Comparison of ENCODE assay signal across 21 mouse cellular contexts in genomic region chr7:114080250-114080649, GRCm38 (mm10). TPM values are rescaled to one million over a fixed set of nuclear protein-coding genes. Genes with fewer than 3 reads are reported as not detected.
A peak's percentile ranks its signal among the peaks of the same experiment; 100 is the strongest.
DNase-seq lines count a peak whose midpoint lies in the region; ATAC-seq and TF ChIP-seq lines count a peak whose summit lies in the region.
"Had no signal": no experiment of that assay in that cellular context is flagged by ENCODE, and none has a peak within 500 bp of the region (broad histone marks: within the 10 kb centered on the region; RNA-seq: fewer than 3 reads in every experiment).

No protein-coding gene starts in this region.

- peak; percentile 58; the same call in 1 of the 2 replicates for ATAC-seq in heart, embryonic 12.5 days (ENCODE audit: insufficient number of reproducible peaks, low FRiP score)
- ATAC-seq in liver, embryonic 13.5 days (ENCODE audit: low read depth) = peak; percentile 76
- 0 out of 2 replicates have a peak, but pooled peaks have one; percentile 47 for ATAC-seq in stomach, postnatal 0 days (ENCODE audit: low FRiP score, low TSS enrichment)
- ATAC-seq: activated CD4-positive, CD25-positive, alpha-beta regulatory T cell, adult 4 months; forebrain, embryonic 14.5 days; hindbrain, postnatal 0 days had no signal

- intact Hi-C loops in heart, postnatal 36 days (cut with DNase I) = no loop called here
- intact Hi-C loops in gastrocnemius, adult 2 months (cut with DNase I) = no loop called here

- no peak for TF ChIP-seq CTCF in stomach, postnatal 0 days (IDR thresholded peaks at IDR 0.05; ENCODE audit: low read depth)
- TF ChIP-seq CTCF in gastrocnemius, adult 2 months (IDR thresholded peaks at IDR 0.05) = no peak

- no peak for DNase-seq in heart, postnatal 36 days
- peak; percentile 15 for DNase-seq in c-Kit-positive CD71-positive TER-119-positive erythroid progenitor cells, embryonic 14.5 days (ENCODE audit: low spot score)
- DNase-seq in liver, embryonic 13.5 days = peak; percentile 29
- DNase-seq in stomach, postnatal 0 days (ENCODE audit: low spot score) = no peak
- no peak for DNase-seq in gastrocnemius, adult 2 months
- DNase-seq: adrenal gland, adult 2 months; adrenal gland, postnatal 25 days; cerebellum, adult 2 months; cerebellum, postnatal 10 days; gastrocnemius, postnatal 36 days; heart, adult 11 months had no signal

- 0 out of 2 replicates have a peak, but pooled peaks cover 11% of the 10 kb centered on the region for H3K36me3 ChIP-seq in heart, embryonic 12.5 days
- no peaks in the 10 kb centered on the region for H3K36me3 ChIP-seq in liver, embryonic 13.5 days
- H3K36me3 ChIP-seq in stomach, postnatal 0 days (ENCODE audit: control insufficient read depth, insufficient read depth, low read length) = no peaks in the 10 kb centered on the region
- H3K36me3 ChIP-seq: embryonic facial prominence, embryonic 10.5 days; forebrain, embryonic 10.5 days; hindbrain, embryonic 13.5 days had no signal

- H3K9ac ChIP-seq in heart, embryonic 12.5 days = no peak overlapping the region
- H3K9ac ChIP-seq in liver, embryonic 13.5 days = no peak overlapping the region
- H3K9ac ChIP-seq in stomach, postnatal 0 days (ENCODE audit: low read length) = no peak overlapping the region
- H3K9ac ChIP-seq: hindbrain, embryonic 13.5 days had no signal

- no peaks in the 10 kb centered on the region for H3K27me3 ChIP-seq in heart, embryonic 12.5 days (replicated peaks)
- no peaks in the 10 kb centered on the region for H3K27me3 ChIP-seq in liver, embryonic 13.5 days
- H3K27me3 ChIP-seq in stomach, postnatal 0 days (ENCODE audit: control insufficient read depth, insufficient read depth, low read length) = no peaks in the 10 kb centered on the region
- H3K27me3 ChIP-seq: CH12.LX; hindbrain, embryonic 13.5 days; Patski had no signal

- H3K27ac ChIP-seq in heart, embryonic 12.5 days (ENCODE audit: poor library complexity, severe bottlenecking) = no peak overlapping the region
- H3K27ac ChIP-seq in liver, embryonic 13.5 days = 0 out of 2 replicates have a peak overlapping the region, but pooled peaks have one; percentile 5
- H3K27ac ChIP-seq in stomach, postnatal 0 days (replicated peaks) = no peak overlapping the region
- no peak overlapping the region for H3K27ac ChIP-seq in gastrocnemius, adult 2 months
- H3K27ac ChIP-seq: embryonic facial prominence, embryonic 10.5 days; forebrain, embryonic 10.5 days; hindbrain, embryonic 13.5 days; hindbrain, postnatal 0 days had no signal

- H3K4me1 ChIP-seq in heart, embryonic 12.5 days (replicated peaks) = peaks cover 23% of the 10 kb centered on the region
- H3K4me1 ChIP-seq in liver, embryonic 13.5 days (replicated peaks) = peaks cover 39% of the 10 kb centered on the region
- H3K4me1 ChIP-seq in stomach, postnatal 0 days (replicated peaks; ENCODE audit: control insufficient read depth, insufficient read depth) = no peaks in the 10 kb centered on the region
- H3K4me1 ChIP-seq: embryonic facial prominence, embryonic 10.5 days; hindbrain, embryonic 13.5 days had no signal

- WGBS in heart, embryonic 12.5 days = 78% methylated on average over 5 of the region's 5 CpGs
- 39% methylated on average over 5 of the region's 5 CpGs for WGBS in liver, embryonic 13.5 days (ENCODE audit: insufficient replicate concordance)
- WGBS in stomach, postnatal 0 days = 80% methylated on average over 5 of the region's 5 CpGs

- no peaks in the 10 kb centered on the region for H3K9me3 ChIP-seq in heart, embryonic 12.5 days (replicated peaks)
- H3K9me3 ChIP-seq in liver, embryonic 13.5 days (replicated peaks) = no peaks in the 10 kb centered on the region
- H3K9me3 ChIP-seq in stomach, postnatal 0 days (ENCODE audit: control insufficient read depth, low read length) = no peaks in the 10 kb centered on the region
- H3K9me3 ChIP-seq: embryonic facial prominence, embryonic 10.5 days; hindbrain, embryonic 13.5 days had no signal

- TF ChIP-seq EP300 in stomach, postnatal 0 days (optimal IDR thresholded peaks at IDR 0.05) = no peak

- no peak overlapping the region for H3K4me2 ChIP-seq in heart, embryonic 12.5 days
- H3K4me2 ChIP-seq in liver, embryonic 13.5 days = no peak overlapping the region
- H3K4me2 ChIP-seq in stomach, postnatal 0 days (replicated peaks; ENCODE audit: low read depth) = no peak overlapping the region
- H3K4me2 ChIP-seq: hindbrain, embryonic 13.5 days had no signal

- no peak overlapping the region for H3K4me3 ChIP-seq in heart, embryonic 12.5 days
- H3K4me3 ChIP-seq in liver, embryonic 13.5 days (replicated peaks) = no peak overlapping the region
- H3K4me3 ChIP-seq in stomach, postnatal 0 days (ENCODE audit: low read depth, low read length) = no peak overlapping the region
- H3K4me3 ChIP-seq in gastrocnemius, adult 2 months = no peak overlapping the region
- H3K4me3 ChIP-seq: embryonic facial prominence, embryonic 10.5 days; erythroblast, embryonic 14.5 days; forebrain, embryonic 10.5 days; hindbrain, embryonic 13.5 days had no signal

RNA-seq across cellular contexts. Expression of gene Rras2, which starts 37.3 kb away (rescaled TPM):
- 61.6 and 65.6 TPM in 2 replicates for polyA plus RNA-seq in heart, embryonic 12.5 days (2016; fragmentation: Nextera tagmentation; extraction: Ambion mirVana)
- 10 to 100 TPM; 48.5 to 51.6 TPM for total RNA-seq in heart, postnatal 36 days (2021)
- 7.7 and 8.4 TPM in 2 replicates for polyA plus RNA-seq in liver, embryonic 13.5 days (2015; fragmentation: Nextera tagmentation; extraction: Ambion mirVana)
- 26.2 and 26.4 TPM in 2 replicates for polyA plus RNA-seq in stomach, postnatal 0 days (2015; fragmentation: Nextera tagmentation; extraction: Ambion mirVana)
- 10 to 100 TPM; 15.6 to 20.1 TPM for total RNA-seq in gastrocnemius, adult 2 months (2021)
- polyA plus RNA-seq: erythroblast, embryonic 14.5 days had no signal

Comparison
In these comparisons a context has a peak if more than half of its experiments do, and no peak if none do; other contexts are left out.
1. DNase-seq: peak in c-Kit-positive CD71-positive TER-119-positive erythroid progenitor cells, embryonic 14.5 days (single experiment) and liver, embryonic 13.5 days (single experiment); none in heart, postnatal 36 days (0 of 2), stomach, postnatal 0 days (single experiment) and gastrocnemius, adult 2 months (single experiment).
2. Peak in every context shown above with its lines, with median percentiles within 50 percentile points of each other: ATAC-seq.